Comparison of ENCODE assay signal across 8 mouse cellular contexts in the genomic region with DNA sequence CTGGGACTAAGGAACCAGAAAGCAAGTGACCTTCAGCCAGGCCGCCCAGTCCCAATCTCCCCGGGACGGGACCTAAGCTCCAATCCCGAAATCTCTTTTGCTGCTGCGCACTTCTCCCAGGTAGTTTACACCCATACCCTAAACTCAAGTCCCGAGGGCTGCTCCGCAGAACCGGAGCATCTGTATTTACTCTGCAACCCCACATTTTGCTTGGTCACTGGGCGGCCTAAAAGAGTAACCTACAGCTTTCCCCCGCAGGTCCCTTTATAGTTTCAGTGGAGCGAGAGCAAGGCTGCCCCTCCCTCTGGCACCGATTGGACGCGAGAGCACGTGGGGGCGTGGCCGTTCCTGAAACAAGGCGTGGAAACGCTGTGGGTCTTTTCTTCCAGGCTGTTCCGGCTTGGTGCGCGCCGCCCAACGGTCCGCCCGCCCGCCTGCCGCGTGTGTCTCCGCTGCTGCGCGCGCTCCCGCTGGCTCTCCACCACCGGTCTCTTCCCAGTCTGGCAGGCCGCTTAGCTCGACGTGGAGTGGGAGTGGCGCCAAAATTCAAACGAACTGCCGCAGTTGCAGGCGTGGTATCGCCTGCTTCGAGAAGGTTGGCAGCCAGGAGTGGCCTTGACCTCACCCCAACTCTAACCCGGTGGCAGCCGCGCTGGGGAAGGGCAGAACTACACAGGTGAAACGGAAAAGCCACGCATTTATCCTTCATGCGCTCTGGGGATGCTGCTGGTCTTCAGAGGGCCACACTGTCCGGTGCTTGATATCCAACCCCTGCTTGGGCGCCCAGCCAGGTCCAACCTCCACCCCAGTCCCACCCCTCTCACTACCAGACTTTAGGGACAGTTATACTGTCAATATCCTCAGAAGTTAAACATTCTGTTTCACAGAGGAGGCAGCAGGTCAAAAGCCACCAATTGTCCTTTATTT. TPM values are rescaled to one million over a fixed set of nuclear protein-coding genes. Genes with fewer than 3 reads are reported as not detected.
DNase-seq lines count a peak whose midpoint lies in the region; ATAC-seq and TF ChIP-seq lines count a peak whose summit lies in the region.
"Not testable (repeated sequence)": the region's sequence is repeated elsewhere in the genome, so short reads cannot be mapped to it uniquely, and the experiment has no call there.

No protein-coding gene starts in this region.

- TF ChIP-seq CTCF in bone marrow, adult 2 months (IDR thresholded peaks at IDR 0.05; ENCODE audit: control insufficient read depth, insufficient read depth, low read length), result not testable (repeated sequence)

- H3K36me3 ChIP-seq in embryonic facial prominence, embryonic 14.5 days (ENCODE audit: control insufficient read depth, insufficient read depth, low read length); limb, embryonic 12.5 days; midbrain, embryonic 14.5 days (ENCODE audit: control insufficient read depth, insufficient read depth, low read length): not testable (repeated sequence)

- H3K27me3 ChIP-seq in embryonic facial prominence, embryonic 14.5 days (replicated peaks; ENCODE audit: control insufficient read depth, insufficient read depth, low read length); limb, embryonic 12.5 days; midbrain, embryonic 14.5 days (ENCODE audit: control insufficient read depth, insufficient read depth, low read length): not testable (repeated sequence)

- peak overlapping the region; percentile 83 for H3K27ac ChIP-seq in bone marrow, adult 2 months (ENCODE audit: control insufficient read depth, insufficient read depth, low read depth, low read length, poor library complexity)
- not testable (repeated sequence) for H3K27ac ChIP-seq in embryonic facial prominence, embryonic 14.5 days (replicated peaks; ENCODE audit: low read depth, low read length); limb, embryonic 12.5 days; midbrain, embryonic 14.5 days (replicated peaks; ENCODE audit: low read depth, low read length)

- H3K4me3 ChIP-seq in bone marrow, adult 2 months (replicated peaks; ENCODE audit: control insufficient read depth, low read depth, low read length), result peak overlapping the region; percentile 34
- H3K4me3 ChIP-seq in embryonic facial prominence, embryonic 14.5 days (ENCODE audit: low read depth, low read length), result peak overlapping the region; percentile 42
- H3K4me3 ChIP-seq in limb, embryonic 12.5 days (replicated peaks), result peak overlapping the region; percentile 43
- H3K4me3 ChIP-seq in midbrain, embryonic 14.5 days (replicated peaks; ENCODE audit: low read depth, low read length), result peak overlapping the region; percentile 38

- not testable (repeated sequence) for TF ChIP-seq POLR2A in bone marrow, adult 2 months (IDR thresholded peaks at IDR 0.05; ENCODE audit: borderline replicate concordance, control insufficient read depth, low read depth, low read length)

- not testable (repeated sequence) for H3K9me3 ChIP-seq in embryonic facial prominence, embryonic 14.5 days (ENCODE audit: control insufficient read depth, low read length); limb, embryonic 12.5 days; midbrain, embryonic 14.5 days (ENCODE audit: control insufficient read depth, low read length)

- H3K4me1 ChIP-seq in bone marrow, adult 2 months (ENCODE audit: control insufficient read depth, insufficient read depth, low read length); embryonic facial prominence, embryonic 14.5 days (ENCODE audit: control insufficient read depth, insufficient read depth, low read length); limb, embryonic 12.5 days (replicated peaks); midbrain, embryonic 14.5 days (ENCODE audit: control insufficient read depth, insufficient read depth, low read length): not testable (repeated sequence)

- peak overlapping the region; percentile 61 for H3K4me2 ChIP-seq in embryonic facial prominence, embryonic 14.5 days (ENCODE audit: low read depth, low read length)
- H3K4me2 ChIP-seq in limb, embryonic 12.5 days, result peak overlapping the region; percentile 63
- peak overlapping the region; percentile 64 for H3K4me2 ChIP-seq in midbrain, embryonic 14.5 days (ENCODE audit: low read length)

- peak; percentile 98 for ATAC-seq in embryonic facial prominence, embryonic 14.5 days (ENCODE audit: low read depth)
- peak; percentile 98 for ATAC-seq in limb, embryonic 12.5 days (ENCODE audit: insufficient number of reproducible peaks, insufficient read depth, low FRiP score, low TSS enrichment, low read depth)
- ATAC-seq in midbrain, embryonic 14.5 days (ENCODE audit: low FRiP score, low TSS enrichment), result peak; percentile 98

- 2% methylated on average over 52 of the region's 52 CpGs for WGBS in bone marrow, adult 2 months
- WGBS in embryonic facial prominence, embryonic 14.5 days, result 2% methylated on average over 15 of the region's 52 CpGs
- 2% methylated on average over 52 of the region's 52 CpGs for WGBS in limb, embryonic 12.5 days
- WGBS in midbrain, embryonic 14.5 days, result 2% methylated on average over 48 of the region's 52 CpGs

- DNase-seq in A20 (ENCODE audit: low read depth, low spot score), result peak; percentile 94
- DNase-seq in embryonic facial prominence, embryonic 14.5 days (ENCODE audit: low spot score), result peak; percentile 94
- DNase-seq in heart, adult 8-10 months (ENCODE audit: low spot score), result peak; percentile 81
- peak; percentile 87 to 90 for DNase-seq in kidney, adult 8-10 months
- peak; percentile 92 for DNase-seq in midbrain, embryonic 14.5 days
- DNase-seq in spleen, adult 12 weeks (ENCODE audit: low spot score), result peak; percentile 82

- peak overlapping the region; percentile 54 for H3K9ac ChIP-seq in embryonic facial prominence, embryonic 14.5 days (ENCODE audit: low read depth, low read length)
- H3K9ac ChIP-seq in limb, embryonic 12.5 days (replicated peaks), result peak overlapping the region; percentile 51; the same call in 1 of the 2 replicates
- peak overlapping the region; percentile 31; the same call in 1 of the 2 replicates for H3K9ac ChIP-seq in midbrain, embryonic 14.5 days (replicated peaks; ENCODE audit: low read length)

RNA-seq across cellular contexts. Expression of a gene that starts 19.9 kb away (rescaled TPM):
- polyA plus RNA-seq in bone marrow, adult 2 months (2011; ENCODE audit: insufficient read depth, insufficient read length, low replicate concordance, missing spikeins), result not detected in 2 replicates
- 0.14 and 0.22 TPM in 2 replicates for polyA plus RNA-seq in embryonic facial prominence, embryonic 14.5 days (2014; fragmentation: Nextera tagmentation; extraction: Ambion mirVana)
- not detected for total RNA-seq in heart, adult 8-10 months (2022)
- polyA plus RNA-seq in limb, embryonic 12.5 days (2016; fragmentation: Nextera tagmentation; extraction: Ambion mirVana), result 0.20 TPM in 1 of 2 replicates, not detected in the other
- polyA plus RNA-seq in midbrain, embryonic 14.5 days (2014; fragmentation: Nextera tagmentation; extraction: Ambion mirVana), result not detected in 2 replicates
